Mouse (Mus musculus): ENCODE data around the gene Cdc42bpa. TPM values are rescaled to one million over a fixed set of nuclear protein-coding genes. Genes with fewer than 3 reads are reported as not detected.
A peak's percentile ranks its signal among the peaks of the same experiment; 100 is the strongest.

The Cdc42bpa gene
- polyA plus RNA-seq, 1 experiment from 2014 or later = 31.4 TPM

GRCm38 (mm10) chr1:180194781-180195471, 234.7 kb downstream of the Cdc42bpa start:
- WGBS = 30% methylated on average over 9 of the region's 9 CpGs
- H3K4me1 ChIP-seq (replicated peaks; ENCODE audit: control insufficient read depth, insufficient read depth, low read length) = peaks cover 12% of the 10 kb centered on the region
- ATAC-seq = no peak

DNA sequence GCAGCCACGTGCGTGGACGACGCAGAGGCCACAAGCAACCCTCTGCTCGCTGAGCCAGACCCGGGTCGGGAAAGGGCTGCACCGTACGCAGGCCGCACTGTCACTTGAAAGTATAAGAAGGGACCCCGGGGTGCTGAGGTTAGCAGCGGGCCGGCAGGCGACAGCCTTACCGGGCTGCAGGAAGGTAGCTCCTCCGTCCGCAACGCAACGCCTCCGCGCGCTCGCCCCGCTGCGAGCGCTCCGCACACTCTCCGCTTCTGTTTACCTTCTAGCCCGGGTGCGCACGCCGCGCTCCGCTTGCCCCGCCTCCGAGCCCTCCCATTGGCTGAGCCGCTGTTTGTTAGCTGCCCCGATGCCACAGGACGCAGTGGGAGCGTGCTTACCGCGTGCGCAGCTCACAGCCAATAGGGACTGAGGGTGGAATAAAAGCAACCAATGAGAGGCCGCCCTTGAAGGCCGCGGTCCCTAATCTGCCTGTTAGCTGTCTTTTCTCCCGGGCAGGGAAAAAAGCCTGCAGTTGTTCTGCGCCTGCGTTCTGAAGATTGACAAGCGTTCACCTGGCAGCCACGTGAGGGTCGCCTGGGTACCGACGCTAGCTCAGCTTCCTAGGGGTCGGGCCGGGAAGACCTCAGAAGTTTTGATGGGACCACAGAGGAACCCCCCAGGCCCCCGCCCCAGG, 235.6 kb downstream of the Cdc42bpa start:
- peaks cover 7% of the 10 kb centered on the region; the same call in 1 of the 2 replicates for H3K27me3 ChIP-seq (replicated peaks; ENCODE audit: control insufficient read depth, insufficient read depth, low read length)
- H3K4me1 ChIP-seq (replicated peaks; ENCODE audit: control insufficient read depth, insufficient read depth, low read length) = peaks cover 12% of the 10 kb centered on the region
- under 1% methylated on average over 57 of the region's 57 CpGs for WGBS
- H3K4me2 ChIP-seq (ENCODE audit: low read length) = peak overlapping the region; percentile 73
- ATAC-seq = peak; percentile 100
- H3K9me3 ChIP-seq (ENCODE audit: control insufficient read depth, low read length) = no peaks in the 10 kb centered on the region
- no peaks in the 10 kb centered on the region for H3K36me3 ChIP-seq (ENCODE audit: control insufficient read depth, insufficient read depth)
- peak overlapping the region; percentile 56 for H3K4me3 ChIP-seq (replicated peaks; ENCODE audit: low read length)
- peak overlapping the region; percentile 43 for H3K9ac ChIP-seq (replicated peaks; ENCODE audit: low read depth, low read length)
- H3K27ac ChIP-seq (ENCODE audit: low read length) = no peak overlapping the region

More at GRCm38 (mm10) chr1:180194781-180195471, 234.7 kb downstream of the Cdc42bpa start:
- Histone ChIP-seq H3K36me3 (ENCODE audit: control insufficient read depth, insufficient read depth) (no peaks in the 10 kb centered on the region), H3K9ac (replicated peaks; ENCODE audit: low read depth, low read length) (no peak overlapping the region), H3K4me3 (replicated peaks; ENCODE audit: low read length) (peak overlapping the region; percentile 56), H3K27ac (ENCODE audit: low read length) (no peak overlapping the region), H3K4me2 (ENCODE audit: low read length) (peak overlapping the region; percentile 73), H3K9me3 (ENCODE audit: control insufficient read depth, low read length) (no peaks in the 10 kb centered on the region), H3K27me3 (replicated peaks; ENCODE audit: control insufficient read depth, insufficient read depth, low read length) (peaks cover 7% of the 10 kb centered on the region; the same call in 1 of the 2 replicates)

DNA sequence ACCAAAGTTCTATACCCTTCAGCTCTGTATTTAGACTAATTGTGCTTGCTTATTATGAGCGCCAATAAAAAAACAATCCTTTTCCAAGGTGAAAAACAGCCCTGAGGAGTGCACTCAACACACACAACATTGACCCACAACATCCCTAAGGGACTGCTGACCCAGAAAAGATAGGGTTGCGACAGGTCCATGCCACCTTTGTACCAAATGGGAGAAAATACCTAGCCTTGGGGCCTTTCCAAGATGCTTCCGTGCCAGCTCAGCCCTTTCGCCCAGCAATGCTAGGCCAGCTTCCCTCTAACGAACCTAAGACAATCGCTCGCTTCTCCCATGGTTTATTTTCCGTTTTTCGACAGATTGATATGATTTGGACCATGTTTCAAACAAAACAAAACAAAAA, 236.2 kb downstream of the Cdc42bpa start:
- Histone ChIP-seq H3K9ac (replicated peaks; ENCODE audit: low read depth, low read length) (no peak overlapping the region; the same call in 1 of the 2 replicates), H3K27me3 (replicated peaks; ENCODE audit: control insufficient read depth, insufficient read depth, low read length) (peaks cover 7% of the 10 kb centered on the region; the same call in 1 of the 2 replicates), H3K4me1 (replicated peaks; ENCODE audit: control insufficient read depth, insufficient read depth, low read length) (peaks cover 12% of the 10 kb centered on the region), H3K9me3 (ENCODE audit: control insufficient read depth, low read length) (no peaks in the 10 kb centered on the region), H3K4me3 (replicated peaks; ENCODE audit: low read length) (peak overlapping the region; percentile 56), H3K4me2 (ENCODE audit: low read length) (peak overlapping the region; percentile 56), H3K27ac (ENCODE audit: low read length) (no peak overlapping the region), H3K36me3 (ENCODE audit: control insufficient read depth, insufficient read depth) (no peaks in the 10 kb centered on the region)
- 79% methylated on average over 9 of the region's 9 CpGs for WGBS
- no peak for ATAC-seq

DNA sequence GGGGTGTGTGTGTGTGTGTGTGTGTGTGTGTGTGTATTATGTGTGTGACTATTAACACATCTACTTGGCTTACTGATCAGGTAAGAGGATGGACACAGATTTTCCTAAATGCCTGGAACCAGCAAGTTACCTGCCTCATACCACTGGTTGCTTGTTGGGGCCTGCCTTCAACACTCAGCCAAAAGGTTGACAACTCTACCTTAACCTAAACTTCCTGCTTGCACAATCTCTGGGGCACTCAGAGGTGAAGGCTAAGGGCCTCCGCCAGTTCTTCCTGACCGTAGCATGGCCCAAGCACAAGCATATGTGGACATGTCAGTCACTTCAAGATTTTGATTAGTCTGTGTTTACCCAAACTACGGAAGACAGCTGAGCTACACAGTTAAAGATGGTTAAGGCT, 237.7 kb downstream of the Cdc42bpa start:
- H3K4me2 ChIP-seq (ENCODE audit: low read length) = no peak overlapping the region
- H3K27me3 ChIP-seq (replicated peaks; ENCODE audit: control insufficient read depth, insufficient read depth, low read length) = peaks cover 7% of the 10 kb centered on the region; the same call in 1 of the 2 replicates
- no peaks in the 10 kb centered on the region for H3K9me3 ChIP-seq (ENCODE audit: control insufficient read depth, low read length)
- no peaks in the 10 kb centered on the region for H3K36me3 ChIP-seq (ENCODE audit: control insufficient read depth, insufficient read depth)
- H3K4me1 ChIP-seq (replicated peaks; ENCODE audit: control insufficient read depth, insufficient read depth, low read length) = peaks cover 12% of the 10 kb centered on the region
- no peak for ATAC-seq
- H3K27ac ChIP-seq (ENCODE audit: low read length) = no peak overlapping the region
- no peak overlapping the region for H3K4me3 ChIP-seq (replicated peaks; ENCODE audit: low read length)
- WGBS = 91% methylated on average over 3 of the region's 3 CpGs
- H3K9ac ChIP-seq (replicated peaks; ENCODE audit: low read depth, low read length) = no peak overlapping the region

GRCm38 (mm10) chr1:180198959-180199714, 238.9 kb downstream of the Cdc42bpa start, which contains the start of gene Coq8a:
Coq8a (minus strand) TSS chr1:180199602.
- Histone ChIP-seq H3K27ac (ENCODE audit: low read length) (no peak within 1 kb of the TSS), H3K36me3 (ENCODE audit: control insufficient read depth, insufficient read depth) (no peaks in the 10 kb centered on the region), H3K9ac (replicated peaks; ENCODE audit: low read depth, low read length) (no peak within 1 kb of the TSS), H3K4me3 (replicated peaks; ENCODE audit: low read length) (no peak within 1 kb of the TSS), H3K4me2 (ENCODE audit: low read length) (no peak within 1 kb of the TSS), H3K4me1 (replicated peaks; ENCODE audit: control insufficient read depth, insufficient read depth, low read length) (peaks cover 12% of the 10 kb centered on the region), H3K27me3 (replicated peaks; ENCODE audit: control insufficient read depth, insufficient read depth, low read length) (peaks cover 3% of the 10 kb centered on the region; the same call in 1 of the 2 replicates), H3K9me3 (ENCODE audit: control insufficient read depth, low read length) (no peaks in the 10 kb centered on the region)
- 75% methylated on average over 4 of the region's 4 CpGs for WGBS
- ATAC-seq = no peak

DNA sequence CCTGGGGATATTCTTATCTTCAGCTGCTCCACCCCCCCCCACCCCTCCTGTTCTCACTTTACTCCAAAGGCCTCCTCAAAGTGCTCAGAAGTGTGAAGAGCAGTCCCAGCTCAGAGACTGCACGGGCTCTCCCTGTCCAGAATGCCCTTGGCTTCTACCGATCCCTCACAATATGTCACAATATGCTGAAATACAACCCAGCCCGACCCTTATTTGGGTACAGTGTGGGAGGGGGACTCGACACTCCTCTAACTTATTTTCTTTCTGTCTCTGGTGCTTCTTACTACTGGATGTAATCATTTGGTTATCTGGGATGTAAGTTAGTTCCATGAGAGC, 239.4 kb downstream of the Cdc42bpa start:
- no peaks in the 10 kb centered on the region for H3K36me3 ChIP-seq (ENCODE audit: control insufficient read depth, insufficient read depth)
- H3K4me1 ChIP-seq (replicated peaks; ENCODE audit: control insufficient read depth, insufficient read depth, low read length) = peaks cover 12% of the 10 kb centered on the region
- no peak overlapping the region for H3K4me3 ChIP-seq (replicated peaks; ENCODE audit: low read length)
- no peak for ATAC-seq
- H3K9me3 ChIP-seq (ENCODE audit: control insufficient read depth, low read length) = no peaks in the 10 kb centered on the region
- 74% methylated on average over 4 of the region's 4 CpGs for WGBS
- peaks cover 3% of the 10 kb centered on the region; the same call in 1 of the 2 replicates for H3K27me3 ChIP-seq (replicated peaks; ENCODE audit: control insufficient read depth, insufficient read depth, low read length)
- H3K9ac ChIP-seq (replicated peaks; ENCODE audit: low read depth, low read length) = no peak overlapping the region
- H3K27ac ChIP-seq (ENCODE audit: low read length) = no peak overlapping the region
- no peak overlapping the region for H3K4me2 ChIP-seq (ENCODE audit: low read length)

DNA sequence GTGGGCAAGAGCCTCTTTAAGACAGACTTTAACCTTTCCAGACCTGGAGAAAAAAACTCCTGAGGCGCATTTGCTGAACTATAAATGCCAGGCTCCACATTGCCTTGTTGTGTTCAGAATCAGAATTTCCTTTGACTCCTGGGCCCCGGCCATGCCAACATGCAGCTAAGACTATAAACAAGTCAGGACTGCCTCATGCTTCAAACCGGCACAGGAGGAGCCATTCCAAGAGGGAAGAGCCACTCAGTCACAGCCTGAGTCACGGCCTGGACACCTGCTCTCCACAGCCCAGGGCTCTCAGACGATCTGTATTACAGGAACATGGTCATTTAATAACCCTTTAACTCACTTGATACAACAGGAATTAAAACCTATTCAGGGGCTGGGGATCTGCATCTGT, 240.4 kb downstream of the Cdc42bpa start:
- Histone ChIP-seq H3K9ac (replicated peaks; ENCODE audit: low read depth, low read length) (no peak overlapping the region), H3K4me2 (ENCODE audit: low read length) (no peak overlapping the region), H3K36me3 (ENCODE audit: control insufficient read depth, insufficient read depth) (no peaks in the 10 kb centered on the region), H3K4me1 (replicated peaks; ENCODE audit: control insufficient read depth, insufficient read depth, low read length) (peaks cover 4% of the 10 kb centered on the region; the same call in 1 of the 2 replicates), H3K27me3 (replicated peaks; ENCODE audit: control insufficient read depth, insufficient read depth, low read length) (no peaks in the 10 kb centered on the region), H3K27ac (ENCODE audit: low read length) (no peak overlapping the region), H3K4me3 (replicated peaks; ENCODE audit: low read length) (no peak overlapping the region), H3K9me3 (ENCODE audit: control insufficient read depth, low read length) (no peaks in the 10 kb centered on the region)
- 67% methylated on average over 5 of the region's 5 CpGs for WGBS
- ATAC-seq = no peak

DNA sequence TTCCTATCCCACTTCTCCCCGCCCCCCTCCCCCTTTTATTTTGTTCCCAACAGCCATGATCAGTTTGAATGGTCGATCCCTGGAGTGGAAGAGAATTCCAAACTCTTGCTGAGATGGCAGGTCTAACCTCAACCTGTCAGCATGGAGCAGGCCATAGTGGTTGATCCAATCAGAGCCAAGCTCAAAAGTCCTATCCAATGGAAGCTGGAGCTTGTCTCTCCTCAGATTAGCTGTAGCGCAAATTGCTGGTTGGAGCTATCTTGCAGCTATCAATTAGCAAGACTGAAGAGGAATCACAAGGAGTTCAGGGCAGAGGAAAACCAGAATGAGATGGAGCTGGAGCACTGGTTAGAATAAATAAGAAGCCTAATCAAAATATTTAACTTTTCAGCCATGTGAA, 248.1 kb downstream of the Cdc42bpa start:
- Histone ChIP-seq H3K9me3 (ENCODE audit: control insufficient read depth, low read length) (no peaks in the 10 kb centered on the region), H3K4me3 (replicated peaks; ENCODE audit: low read length) (no peak overlapping the region), H3K4me2 (ENCODE audit: low read length) (no peak overlapping the region), H3K4me1 (replicated peaks; ENCODE audit: control insufficient read depth, insufficient read depth, low read length) (no peaks in the 10 kb centered on the region), H3K36me3 (ENCODE audit: control insufficient read depth, insufficient read depth) (no peaks in the 10 kb centered on the region), H3K27me3 (replicated peaks; ENCODE audit: control insufficient read depth, insufficient read depth, low read length) (no peaks in the 10 kb centered on the region), H3K27ac (ENCODE audit: low read length) (no peak overlapping the region), H3K9ac (replicated peaks; ENCODE audit: low read depth, low read length) (no peak overlapping the region)
- WGBS = 80% methylated on average over 3 of the region's 3 CpGs
- no peak for ATAC-seq

- Histone ChIP-seq H3K9ac (replicated peaks; ENCODE audit: low read depth, low read length) (no peak overlapping the region), H3K27me3 (replicated peaks; ENCODE audit: control insufficient read depth, insufficient read depth, low read length) (no peaks in the 10 kb centered on the region), H3K4me1 (replicated peaks; ENCODE audit: control insufficient read depth, insufficient read depth, low read length) (no peaks in the 10 kb centered on the region), H3K36me3 (ENCODE audit: control insufficient read depth, insufficient read depth) (no peaks in the 10 kb centered on the region), H3K27ac (ENCODE audit: low read length) (no peak overlapping the region), H3K4me2 (ENCODE audit: low read length) (no peak overlapping the region), H3K4me3 (replicated peaks; ENCODE audit: low read length) (no peak overlapping the region), H3K9me3 (ENCODE audit: control insufficient read depth, low read length) (no peaks in the 10 kb centered on the region)
- no peak for ATAC-seq
- WGBS = 79% methylated on average over 4 of the region's 4 CpGs
Observed at GRCm38 (mm10) chr1:180210031-180210432, 249.8 kb downstream of the Cdc42bpa start.
